Mouse (Mus musculus) neural tube, embryonic 14.5 days (tissue): ENCODE results near the gene Spryd7. TPM values are rescaled to one million over a fixed set of nuclear protein-coding genes. Genes with fewer than 3 reads are reported as not detected.
A peak's percentile ranks its signal among the peaks of the same experiment; 100 is the strongest.

Experiments used
- ATAC-seq: fragments of 200-750 bp; cut with Nextera tagmentation; 2 replicates; pipeline ENCODE4 v1.8.0; 2017; ENCODE audit warnings: low read depth, mild to moderate bottlenecking, moderate TSS enrichment, moderate library complexity
- H3K27ac ChIP-seq: fragments of 300-500 bp; sonication (generic); 2 replicates; pipeline ENCODE4 v1.5.1; 2014; ENCODE audit warnings: low read depth, mild to moderate bottlenecking, control low read depth, low read length, moderate library complexity, mixed read lengths
- H3K27me3 ChIP-seq: fragments of 300-500 bp; sonication (generic); 2 replicates; pipeline ENCODE4 v1.6.1; 2014; ENCODE audit warnings: low read length; ENCODE audit not compliant: control insufficient read depth, insufficient read depth
- H3K36me3 ChIP-seq: fragments of 300-500 bp; sonication (generic); 2 replicates; pipeline ENCODE4 v1.6.1; 2014; ENCODE audit warnings: low read length, mixed read lengths; ENCODE audit not compliant: control insufficient read depth, insufficient read depth
- H3K4me1 ChIP-seq: fragments of 300-500 bp; sonication (generic); 2 replicates; pipeline ENCODE4 v1.6.1; 2014; ENCODE audit warnings: low read length; ENCODE audit not compliant: control insufficient read depth, insufficient read depth
- H3K4me2 ChIP-seq: fragments of 300-500 bp; sonication (generic); 2 replicates; pipeline ENCODE4 v1.6.1; 2014; ENCODE audit warnings: mild to moderate bottlenecking, low read depth, low read length, control low read depth
- H3K4me3 ChIP-seq: fragments of 300-500 bp; sonication (generic); 2 replicates; pipeline ENCODE4 v1.5.1; 2014; ENCODE audit warnings: low read depth, low read length, control low read depth, mixed read lengths
- H3K9ac ChIP-seq: fragments of 300-500 bp; sonication (generic); replicated peaks from 2 replicates; pipeline ENCODE4 v1.6.1; 2014; ENCODE audit warnings: low read depth, mild to moderate bottlenecking, control low read depth, low read length, mixed read lengths
- H3K9me3 ChIP-seq: fragments of 300-500 bp; sonication (generic); 2 replicates; pipeline ENCODE4 v1.6.1; 2016; ENCODE audit warnings: low read length; ENCODE audit not compliant: control insufficient read depth
- WGBS: fragments of 180-500 bp; shearing (Covaris S2); extraction: QIAGEN DNeasy Blood & Tissue Kit; methylation state at CpG from one replicate; pipeline ENCODE4 v1.1.7; 2014; 5-methylcytosine and 5-hydroxymethylcytosine counted together
- polyA plus RNA-seq: library from polyadenylated mRNA; unstranded; fragments of >200 nt; fragmentation: Nextera tagmentation; extraction: Ambion mirVana; gene quantifications from 2 replicates; pipeline ENCODE4 v1.2.1, GENCODE M21; 2014

Gene Spryd7
- polyA plus RNA-seq, 1 experiment from 2014 or later: 66.3 TPM

DNA sequence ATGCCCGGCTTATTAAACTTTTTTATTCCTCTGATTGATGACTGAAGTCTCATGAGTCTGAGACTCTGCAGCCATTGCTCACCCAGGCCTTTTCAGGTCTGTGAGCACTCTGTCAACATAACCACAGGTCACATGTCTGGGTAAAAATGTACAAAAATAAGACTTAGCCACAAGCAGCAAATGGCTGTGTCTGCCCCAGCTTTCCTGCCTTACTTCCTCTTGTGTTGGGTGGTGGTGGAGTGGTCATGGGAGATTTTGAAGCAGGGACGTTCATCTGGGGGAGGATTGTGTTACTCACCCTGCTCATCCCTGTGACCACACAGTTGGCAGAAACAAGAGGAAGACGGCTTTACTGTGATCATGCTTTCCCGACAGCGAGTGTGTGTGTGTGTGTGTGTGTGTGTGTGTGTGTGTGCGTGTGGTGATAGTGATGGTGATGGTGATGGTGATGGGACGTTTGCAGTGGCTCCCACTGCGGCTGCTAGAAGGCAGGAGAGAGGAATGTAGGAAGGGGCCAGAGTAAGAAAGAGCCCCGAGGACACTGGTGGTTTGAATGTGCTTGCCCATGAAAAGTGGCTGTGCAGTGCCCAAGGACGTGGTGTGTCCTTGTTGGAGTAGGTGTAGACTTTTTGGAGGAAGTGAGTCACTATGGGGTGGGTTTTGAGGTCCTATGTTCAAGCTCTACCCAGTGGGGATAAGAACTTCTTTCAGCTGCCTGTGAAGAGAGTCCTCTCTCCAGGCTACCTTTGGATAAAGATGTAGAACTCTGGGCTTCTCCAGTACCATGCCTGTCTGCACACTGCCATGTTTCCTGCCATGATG is 37.8 kb downstream of the Spryd7 start:
- no peaks in the 10 kb centered on the region for H3K4me1 ChIP-seq
- WGBS: 86% methylated on average over 10 of the region's 10 CpGs
- H3K4me3 ChIP-seq: no peak overlapping the region
- ATAC-seq: no peak
- no peak overlapping the region for H3K4me2 ChIP-seq
- H3K9ac ChIP-seq: no peak overlapping the region
- H3K9me3 ChIP-seq: no peaks in the 10 kb centered on the region
- H3K27ac ChIP-seq: no peak overlapping the region
- H3K27me3 ChIP-seq: no peaks in the 10 kb centered on the region
- no peaks in the 10 kb centered on the region for H3K36me3 ChIP-seq

DNA sequence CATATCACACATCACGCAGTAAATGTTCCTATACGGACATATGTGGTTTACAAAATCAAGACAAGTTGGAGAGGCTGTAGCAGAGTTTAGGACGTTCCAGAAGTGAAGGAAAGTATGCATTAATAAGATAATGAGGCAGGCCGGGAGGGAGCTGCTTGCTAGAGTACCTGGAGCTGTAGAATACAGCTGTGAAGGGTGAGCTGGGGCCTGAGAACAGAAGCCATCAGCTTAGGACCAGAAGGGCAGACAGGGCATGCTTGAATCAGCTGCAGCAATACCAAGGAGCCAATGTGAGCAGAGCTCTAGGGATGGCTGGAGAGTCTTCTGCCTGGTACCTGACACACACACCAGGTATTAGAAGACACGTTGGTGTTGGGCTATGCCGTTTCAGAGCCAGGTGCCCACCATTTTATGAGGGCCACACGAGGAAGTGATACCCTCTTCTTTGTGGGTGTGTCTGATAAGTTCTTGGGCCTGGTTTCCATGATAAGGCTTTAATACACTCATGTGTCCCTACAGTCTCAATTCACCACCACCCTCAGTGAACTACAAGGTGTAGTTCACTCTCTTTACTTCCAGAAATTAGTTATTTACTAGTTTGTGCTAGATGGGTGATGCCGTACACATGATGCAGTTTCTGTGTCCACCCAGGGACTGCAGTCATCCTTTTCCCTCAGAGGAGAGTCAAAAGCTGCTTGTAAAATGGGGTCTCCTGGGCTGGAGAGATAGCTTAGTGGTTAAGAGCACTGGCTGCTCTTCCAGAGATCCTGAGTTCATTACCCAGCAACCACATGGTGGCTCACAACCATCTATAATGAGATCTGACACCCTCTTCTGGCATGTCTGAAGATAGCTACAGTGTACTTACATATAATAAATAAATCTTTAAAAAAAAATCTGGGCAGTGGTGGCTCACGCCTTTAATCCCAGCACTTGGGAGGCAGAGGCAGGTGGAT is 39.9 kb downstream of the Spryd7 start:
- Histone ChIP-seq H3K9ac (no peak overlapping the region), H3K9me3 (no peaks in the 10 kb centered on the region), H3K27me3 (no peaks in the 10 kb centered on the region), H3K4me3 (no peak overlapping the region), H3K4me2 (no peak overlapping the region), H3K4me1 (no peaks in the 10 kb centered on the region), H3K36me3 (no peaks in the 10 kb centered on the region), H3K27ac (no peak overlapping the region)
- no peak for ATAC-seq
- WGBS: 87% methylated on average over 9 of the region's 9 CpGs

DNA sequence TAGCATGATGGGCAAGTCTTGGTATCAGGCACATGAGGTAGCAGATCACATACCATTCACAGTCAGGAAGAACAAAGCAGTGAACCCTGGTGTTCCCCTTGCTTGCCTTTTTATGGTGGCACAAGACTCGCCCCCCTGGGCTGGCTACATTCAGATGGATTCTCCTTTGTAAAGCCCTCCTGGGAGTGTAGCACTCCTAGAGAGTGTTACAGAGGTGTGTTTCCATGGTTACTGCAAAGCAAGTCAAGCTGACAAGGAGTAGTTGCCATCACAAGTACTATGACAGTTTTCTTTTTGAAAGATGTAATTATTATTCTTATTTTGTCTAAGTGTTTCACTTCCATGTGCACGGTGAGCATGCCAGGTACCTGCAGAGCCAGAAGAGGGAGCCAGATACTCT is 45.2 kb downstream of the Spryd7 start:
- Histone ChIP-seq H3K9ac (no peak overlapping the region), H3K36me3 (no peaks in the 10 kb centered on the region), H3K4me2 (no peak overlapping the region), H3K9me3 (peaks cover 5% of the 10 kb centered on the region; the same call in 1 of the 2 replicates), H3K27ac (no peak overlapping the region), H3K4me3 (no peak overlapping the region), H3K4me1 (no peaks in the 10 kb centered on the region), H3K27me3 (no peaks in the 10 kb centered on the region)
- no peak for ATAC-seq
- WGBS: 72% methylated on average over 2 of the region's 2 CpGs

DNA sequence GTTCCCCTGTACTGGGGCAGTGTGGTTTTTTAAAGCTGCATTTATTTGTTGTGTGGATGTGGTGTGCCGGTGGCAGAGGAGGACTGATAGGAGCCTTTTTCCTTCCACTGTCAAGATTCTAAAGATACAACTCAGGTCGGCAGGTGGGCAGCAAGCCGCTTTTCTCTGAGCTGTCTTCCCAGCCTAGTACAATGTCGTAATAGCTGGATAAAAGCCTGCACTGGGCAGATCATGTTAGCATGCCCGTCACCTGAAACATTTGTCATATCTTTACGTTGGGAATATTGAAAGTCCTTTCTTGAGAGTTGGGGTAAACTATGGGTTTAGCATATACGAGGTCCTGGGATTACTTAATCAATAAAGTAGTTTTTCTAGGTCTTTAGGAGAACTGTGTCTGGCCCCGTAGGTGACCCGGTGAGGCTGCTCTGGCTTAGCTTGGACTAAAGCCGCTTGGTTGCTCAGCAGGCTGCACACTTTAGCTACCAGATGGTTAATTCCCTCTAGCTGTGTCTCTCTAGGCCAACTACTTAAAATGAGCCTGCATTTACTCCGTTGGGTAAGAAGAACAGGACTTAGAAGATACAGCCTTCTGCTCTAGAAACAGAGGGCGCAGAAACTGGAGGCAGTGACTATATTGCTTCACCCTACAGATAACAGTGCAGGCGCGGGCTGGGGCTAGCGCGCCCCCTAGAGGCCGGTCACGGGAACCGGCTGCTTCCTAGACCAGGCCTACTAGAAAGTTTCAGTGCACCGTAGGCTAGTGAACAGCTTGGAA is 58.8 kb downstream of the Spryd7 start:
- no peaks in the 10 kb centered on the region for H3K4me1 ChIP-seq
- 46% methylated on average over 20 of the region's 20 CpGs for WGBS
- H3K36me3 ChIP-seq: no peaks in the 10 kb centered on the region
- H3K9me3 ChIP-seq: no peaks in the 10 kb centered on the region
- no peak overlapping the region for H3K27ac ChIP-seq
- H3K27me3 ChIP-seq: no peaks in the 10 kb centered on the region
- no peak overlapping the region for H3K4me2 ChIP-seq
- H3K4me3 ChIP-seq: no peak overlapping the region
- ATAC-seq: peak; percentile 76; the same call in 1 of the 2 replicates
- no peak overlapping the region for H3K9ac ChIP-seq

DNA sequence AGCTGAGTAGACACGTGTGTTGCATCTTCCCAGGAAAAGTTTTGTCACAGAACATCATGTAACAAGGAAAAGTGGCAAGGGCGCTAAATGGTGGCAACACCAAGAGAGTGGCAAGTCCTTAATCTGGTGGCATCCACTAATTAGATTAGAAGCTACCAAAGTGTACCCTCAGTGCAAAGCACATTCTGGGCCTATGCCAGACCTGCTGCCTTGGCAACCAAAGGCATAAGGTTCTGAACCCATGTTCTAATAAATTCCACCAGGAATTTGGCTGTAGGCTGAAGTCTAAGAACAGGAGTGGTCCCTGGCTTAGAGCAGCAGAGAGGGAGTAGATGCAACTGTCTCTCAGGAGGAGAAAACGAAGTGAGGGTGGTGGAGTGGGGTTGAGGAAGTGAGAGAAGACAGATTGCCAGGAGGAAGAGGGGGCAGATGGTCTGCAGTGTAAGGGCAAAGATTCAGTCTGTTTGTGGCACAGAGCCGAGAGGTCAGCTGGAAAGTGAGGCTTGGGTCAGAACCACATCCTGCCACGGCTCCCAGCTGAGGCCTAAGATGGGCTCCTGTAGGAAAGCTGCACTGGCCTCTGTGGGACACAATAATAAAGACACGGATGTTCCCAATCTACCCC is 63.1 kb downstream of the Spryd7 start:
- no peaks in the 10 kb centered on the region for H3K4me1 ChIP-seq
- H3K4me2 ChIP-seq: no peak overlapping the region
- H3K9ac ChIP-seq: no peak overlapping the region
- ATAC-seq: no peak
- WGBS: 78% methylated on average over 6 of the region's 6 CpGs
- H3K9me3 ChIP-seq: no peaks in the 10 kb centered on the region
- H3K27ac ChIP-seq: no peak overlapping the region
- H3K4me3 ChIP-seq: no peak overlapping the region
- H3K36me3 ChIP-seq: no peaks in the 10 kb centered on the region
- H3K27me3 ChIP-seq: no peaks in the 10 kb centered on the region

Other genes with a start within 250 kb of the Spryd7 start
- 0.32 and 0.37 TPM in 2 replicates for gene Arl11, start 247.1 kb downstream of the Spryd7 start, polyA plus RNA-seq
- 10.9 and 11.1 TPM in 2 replicates for gene Ebpl, start 196.4 kb downstream of the Spryd7 start, polyA plus RNA-seq
- gene Kpna3, start 117.0 kb downstream of the Spryd7 start, polyA plus RNA-seq: 82.1 and 95.0 TPM in 2 replicates
- gene Trim13, start 41.4 kb upstream of the Spryd7 start, polyA plus RNA-seq: 48.5 and 55.8 TPM in 2 replicates
- gene Kcnrg, start 50.6 kb upstream of the Spryd7 start, polyA plus RNA-seq: 4.4 and 4.8 TPM in 2 replicates